Mouse (Mus musculus): ENCODE data around the gene Pcbp4.

Gene Pcbp4

DNA sequence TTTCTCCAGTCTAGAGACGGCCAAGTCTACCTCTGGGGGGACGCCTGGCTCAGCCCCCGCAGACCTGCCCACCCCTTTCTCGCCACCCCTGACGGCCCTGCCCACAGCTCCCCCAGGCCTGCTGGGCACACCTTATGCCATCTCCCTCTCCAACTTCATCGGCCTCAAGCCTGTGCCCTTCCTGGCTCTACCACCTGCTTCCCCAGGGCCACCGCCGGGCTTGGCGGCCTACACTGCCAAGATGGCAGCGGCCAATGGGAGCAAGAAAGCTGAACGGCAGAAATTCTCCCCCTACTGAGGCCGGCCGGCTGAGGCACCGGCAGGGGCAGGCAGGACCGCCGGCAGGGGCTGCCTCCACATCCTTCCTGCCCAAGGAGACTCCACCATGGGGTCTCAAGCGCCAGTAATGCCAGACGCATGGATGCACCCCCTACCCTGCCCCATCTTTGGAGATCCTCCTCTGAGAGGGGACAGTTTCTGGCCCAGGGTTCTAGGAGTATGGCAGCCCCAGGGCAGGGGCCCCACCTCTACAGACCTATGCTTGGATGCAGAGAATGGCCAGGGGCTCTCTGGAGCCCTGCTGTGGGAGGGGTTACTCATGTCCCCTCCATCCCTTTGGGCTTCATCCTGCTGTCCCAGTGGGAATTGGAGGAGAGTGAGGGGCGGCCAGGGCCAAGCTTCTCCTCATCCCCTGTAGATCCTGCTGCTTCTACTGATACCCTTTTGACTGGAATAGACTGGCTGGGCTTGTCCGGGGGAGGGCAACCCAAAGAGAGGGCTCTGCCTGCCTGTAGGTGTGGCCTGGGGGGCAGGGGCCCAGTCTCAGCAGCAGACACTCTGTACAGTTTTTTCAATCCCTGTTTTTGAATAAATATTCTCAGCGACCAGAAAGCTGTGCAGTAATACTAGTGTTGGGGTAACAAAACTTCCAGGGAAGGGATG is 10.3 kb downstream of the Pcbp4 start:
- DNase-seq (ENCODE audit: low spot score in 2 of 2): peak in 1 of 2 experiments; percentile 67

DNA sequence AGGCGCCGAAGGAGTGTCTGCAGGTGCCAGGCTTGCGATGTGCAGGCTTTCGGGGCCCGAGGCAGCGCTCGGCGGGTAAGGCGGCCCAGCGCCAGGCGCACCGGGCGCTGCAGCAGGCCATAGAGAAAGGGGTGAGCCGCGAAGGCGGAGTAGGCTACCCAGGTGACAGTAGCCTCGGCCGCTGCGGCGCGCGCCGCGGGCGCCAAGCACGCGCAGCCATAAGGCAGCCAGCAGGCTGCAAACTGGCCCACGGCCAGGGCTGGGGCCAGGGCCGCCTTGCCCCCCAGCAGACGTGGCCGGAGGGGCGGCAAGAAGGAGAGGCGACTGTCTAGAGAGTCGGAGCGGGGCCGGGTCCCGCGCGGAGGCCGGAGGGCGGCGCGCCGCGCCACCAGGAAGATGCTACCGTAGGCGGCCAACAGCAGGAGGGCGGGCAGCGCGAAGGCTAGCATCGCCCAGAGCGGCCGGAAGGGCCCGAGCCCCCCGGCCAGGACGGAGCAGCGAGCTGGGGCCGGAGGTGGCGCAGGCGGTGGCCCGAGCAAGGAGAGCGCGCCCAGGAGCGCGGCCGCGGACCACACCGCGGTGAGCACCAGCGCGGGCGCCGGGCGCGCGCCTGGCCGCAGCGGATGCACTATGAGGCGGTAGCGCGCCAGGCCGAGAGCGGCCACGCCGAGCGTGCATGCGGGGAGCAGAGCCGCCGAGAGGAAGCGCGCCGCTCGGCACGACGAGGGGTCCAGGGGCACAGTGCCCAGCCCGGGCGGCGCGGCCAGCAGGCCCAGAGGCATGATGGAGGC is 11.9 kb downstream of the Pcbp4 start:
- peak; percentile 59 to 86 for DNase-seq (ENCODE audit: low spot score in 2 of 2)

GRCm38 (mm10) chr9:106465571-106466200 is 12.6 kb downstream of the Pcbp4 start, which contains the start of gene Gpr62:
TSS of gene Gpr62 (minus strand) at chr9:106465938.
- DNase-seq (ENCODE audit: low spot score in 2 of 2): peak in 1 of 2 experiments; percentile 82

DNA sequence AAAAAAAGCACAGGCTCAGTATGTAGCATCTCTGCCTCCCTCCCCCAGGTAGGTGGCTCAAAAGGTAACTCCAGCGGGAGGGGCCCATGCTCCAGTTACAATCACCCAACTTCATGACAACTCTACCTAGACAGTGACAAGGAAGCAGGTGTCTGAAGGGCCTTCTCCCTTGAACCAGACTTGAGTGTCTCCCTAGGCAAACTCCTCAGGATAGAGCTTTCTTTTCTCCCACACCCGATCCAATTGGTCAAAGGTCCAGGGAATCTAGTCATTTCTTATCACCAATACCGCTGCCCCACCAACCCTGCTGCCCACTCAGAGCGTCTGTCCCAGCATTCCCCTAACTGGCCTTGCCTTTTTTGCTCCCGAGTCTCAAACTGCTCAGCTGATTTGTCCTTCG is 13.6 kb downstream of the Pcbp4 start:
- no peak for DNase-seq (ENCODE audit: low spot score in 2 of 2)

DNA sequence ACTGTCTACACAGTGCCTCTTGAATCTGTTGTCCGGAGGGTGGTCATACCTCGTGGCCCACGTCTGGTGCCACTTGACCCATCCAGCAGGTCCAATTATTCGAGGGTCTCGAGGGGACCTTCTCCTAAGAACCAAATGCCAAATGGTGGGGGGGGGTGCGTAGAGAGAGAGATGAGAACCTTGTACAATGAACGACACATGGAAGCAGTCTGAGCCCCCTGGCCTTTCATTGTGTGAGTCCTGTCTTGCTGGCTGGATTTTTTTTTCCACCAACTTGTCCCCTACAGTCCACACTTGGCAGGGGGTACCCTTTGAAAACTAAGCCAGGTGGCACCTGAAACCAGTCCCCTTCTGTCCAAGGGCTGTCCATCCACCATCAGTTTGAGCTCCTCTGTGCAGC is 14.7 kb downstream of the Pcbp4 start:
- no peak for DNase-seq (ENCODE audit: low spot score in 2 of 2)

DNA sequence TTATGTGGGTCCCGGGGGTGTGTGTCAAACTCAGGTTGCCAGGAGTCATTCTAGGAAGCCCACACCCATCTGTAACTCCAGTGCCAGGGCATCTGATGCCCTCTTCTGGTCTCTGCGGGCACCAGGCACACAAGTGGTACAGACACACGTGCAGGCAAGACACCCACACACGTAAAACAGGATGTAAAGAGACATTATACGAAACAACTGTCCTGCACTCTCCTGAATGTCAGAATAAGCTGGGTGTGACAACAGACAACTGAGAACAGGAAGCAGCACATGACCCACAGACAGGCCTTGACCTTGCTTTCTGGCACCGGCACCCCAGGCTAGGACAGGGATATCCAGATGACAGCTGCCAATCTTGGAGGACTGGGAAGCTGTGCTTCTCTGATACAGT is 16.2 kb downstream of the Pcbp4 start:
- no peak for DNase-seq (ENCODE audit: low spot score in 2 of 2)

DNA sequence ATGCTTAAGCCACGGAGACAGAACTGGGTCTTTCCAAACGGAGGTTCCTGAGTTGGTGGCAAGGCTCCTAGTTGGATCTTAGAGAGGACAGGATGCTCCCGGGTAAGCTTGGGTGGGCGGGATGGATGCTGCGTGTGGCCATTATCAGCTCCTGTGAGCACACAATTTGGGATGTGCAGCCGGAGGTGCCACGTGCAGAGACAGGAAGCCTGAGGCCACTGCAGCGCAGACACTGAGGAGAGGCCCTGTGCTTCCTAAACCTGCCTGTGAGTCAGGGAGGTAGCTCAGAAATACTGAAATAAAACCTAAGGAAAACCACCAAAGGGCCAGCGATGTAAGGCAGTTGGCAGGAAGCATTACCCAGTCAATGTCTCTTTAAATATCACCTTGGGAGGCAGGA is 16.7 kb downstream of the Pcbp4 start:
- no peak for DNase-seq (ENCODE audit: low spot score in 2 of 2)

DNA sequence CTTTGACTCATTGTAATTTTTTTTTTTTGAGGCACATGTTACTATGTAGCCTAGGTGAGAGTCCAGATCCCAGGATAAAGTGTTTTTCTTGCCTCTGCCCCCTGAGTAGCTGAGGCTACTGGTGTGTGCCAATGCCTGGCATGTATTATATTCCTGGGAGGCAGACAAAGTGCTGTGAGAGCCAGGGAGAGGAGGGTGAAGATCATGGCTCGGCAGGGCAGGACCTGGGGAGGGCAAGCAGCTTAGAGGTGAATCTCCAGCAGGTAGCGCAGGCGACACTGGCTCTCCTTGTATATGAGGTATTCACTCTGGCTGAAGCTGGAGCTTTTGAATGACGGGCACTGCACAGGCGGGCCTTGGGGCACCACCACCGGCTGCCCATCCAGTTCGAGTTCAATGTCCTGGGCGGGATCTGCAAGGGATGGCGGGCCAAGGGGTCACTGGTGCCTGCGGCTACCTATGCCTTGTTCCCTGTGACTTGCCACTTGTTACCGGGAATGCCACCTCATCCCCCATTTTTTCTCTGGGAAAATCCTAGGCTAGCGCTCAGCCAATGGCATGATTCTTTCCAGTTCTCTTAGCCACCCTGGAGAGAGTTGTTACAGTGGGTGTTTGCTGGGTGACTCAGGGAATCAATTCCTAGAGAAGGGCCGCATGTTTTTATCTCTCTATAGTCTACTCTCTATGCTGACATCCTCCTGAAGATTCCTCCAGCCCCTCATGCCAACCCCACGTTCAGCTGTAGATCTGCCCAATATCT is 18.1 kb downstream of the Pcbp4 start:
- DNase-seq (ENCODE audit: low spot score in 2 of 2): peak in 1 of 2 experiments; percentile 17

DNA sequence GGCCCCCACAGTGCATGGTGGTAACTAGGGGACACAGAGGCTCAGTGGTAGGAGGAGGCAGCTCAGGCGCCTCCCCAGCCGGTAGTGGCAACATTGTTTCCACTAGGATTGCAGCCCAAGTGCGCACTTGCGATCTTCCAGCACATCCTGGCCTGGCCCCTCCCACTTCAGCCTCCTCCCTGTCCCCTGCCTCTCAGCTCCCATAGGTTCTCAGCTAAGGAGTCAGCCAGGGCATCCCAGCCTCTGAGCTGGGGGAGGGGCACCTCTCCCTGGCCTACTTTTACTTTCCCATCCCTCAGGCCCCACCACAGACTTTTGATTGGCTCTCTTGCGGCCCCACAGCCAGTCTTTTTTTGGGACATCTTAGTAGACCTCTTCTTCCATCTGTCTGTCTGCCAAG is 18.8 kb downstream of the Pcbp4 start:
- DNase-seq (ENCODE audit: low spot score in 2 of 2): peak in 1 of 2 experiments; percentile 19

DNA sequence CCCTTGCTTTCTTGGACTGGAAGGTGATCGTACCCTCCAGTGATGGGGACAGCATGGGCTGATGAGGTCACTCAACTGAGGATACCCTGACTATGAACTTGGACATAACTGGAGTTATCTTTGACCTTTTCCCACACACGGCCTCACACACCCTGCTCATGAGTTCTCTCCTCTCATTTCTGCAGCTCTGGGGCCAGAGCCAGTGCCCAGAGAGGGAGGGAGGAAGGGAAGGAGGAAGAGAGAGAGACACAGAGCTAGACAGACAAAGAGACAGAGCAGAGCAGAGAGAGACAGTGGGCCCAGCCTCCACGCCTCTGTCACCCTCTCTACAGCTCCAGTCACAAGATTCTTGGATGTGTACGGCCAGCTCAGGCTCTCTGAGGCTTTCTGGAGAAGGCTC is 19.2 kb downstream of the Pcbp4 start:
- DNase-seq (ENCODE audit: low spot score in 2 of 2): peak in 1 of 2 experiments; percentile 16

DNA sequence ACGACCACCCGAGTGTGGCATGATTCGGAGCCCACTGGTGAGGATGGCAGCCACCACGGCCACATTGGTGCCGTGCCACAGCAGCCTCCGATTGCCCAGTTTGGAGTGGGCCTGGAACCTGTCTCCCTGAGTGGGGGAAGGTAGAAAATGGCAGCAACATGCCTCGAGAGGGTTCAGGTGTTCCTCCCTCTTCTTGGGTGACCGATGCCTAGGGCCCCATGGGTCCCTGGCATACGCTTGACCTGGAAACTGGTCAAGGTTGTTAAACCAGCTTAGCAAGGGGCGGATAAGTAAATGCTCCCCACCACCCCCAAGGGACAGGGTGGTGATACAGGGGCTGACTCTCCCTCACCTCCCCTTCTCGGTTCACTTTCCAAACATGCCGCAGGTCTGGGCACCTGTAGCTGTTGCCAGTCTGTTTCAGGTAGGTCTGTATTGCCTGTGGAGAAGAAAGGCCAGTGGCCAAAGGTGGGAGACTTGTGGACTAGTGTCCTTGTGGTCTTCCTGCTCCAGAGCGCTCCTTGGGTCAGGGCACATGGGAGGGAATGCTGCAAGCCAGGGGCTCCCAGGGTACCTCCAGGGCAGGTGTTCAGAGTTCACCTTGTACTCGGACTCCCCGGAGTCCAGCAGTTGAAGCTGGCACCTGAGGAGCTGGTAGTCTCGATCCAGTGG is 20.1 kb downstream of the Pcbp4 start:
- no peak for DNase-seq (ENCODE audit: low spot score in 2 of 2)

- DNase-seq (ENCODE audit: low spot score in 2 of 2): peak in 1 of 2 experiments; percentile 26
Observed at GRCm38 (mm10) chr9:106473753-106474105, 20.6 kb downstream of the Pcbp4 start.

DNA sequence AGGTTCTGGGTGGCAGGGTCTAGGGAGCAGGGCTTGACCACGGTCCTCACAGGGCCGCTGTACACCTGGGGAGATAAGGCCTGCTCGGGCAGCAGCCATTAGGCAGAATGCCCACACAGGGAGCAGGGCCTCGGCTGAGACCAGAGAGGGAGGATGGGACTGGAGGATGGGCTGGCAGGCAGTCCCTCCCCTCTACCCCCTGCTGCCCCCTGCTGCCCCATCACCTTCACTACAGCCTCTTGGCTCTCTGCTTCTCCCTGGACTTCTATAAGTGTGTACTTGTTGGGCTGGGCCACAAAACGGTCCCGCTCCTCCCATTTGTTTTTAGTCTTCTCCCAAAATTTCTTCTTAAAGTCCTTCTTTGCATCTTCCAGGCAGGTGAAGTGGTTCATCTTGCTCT is 21.4 kb downstream of the Pcbp4 start:
- DNase-seq (ENCODE audit: low spot score in 2 of 2): peak; percentile 43 to 74

DNA sequence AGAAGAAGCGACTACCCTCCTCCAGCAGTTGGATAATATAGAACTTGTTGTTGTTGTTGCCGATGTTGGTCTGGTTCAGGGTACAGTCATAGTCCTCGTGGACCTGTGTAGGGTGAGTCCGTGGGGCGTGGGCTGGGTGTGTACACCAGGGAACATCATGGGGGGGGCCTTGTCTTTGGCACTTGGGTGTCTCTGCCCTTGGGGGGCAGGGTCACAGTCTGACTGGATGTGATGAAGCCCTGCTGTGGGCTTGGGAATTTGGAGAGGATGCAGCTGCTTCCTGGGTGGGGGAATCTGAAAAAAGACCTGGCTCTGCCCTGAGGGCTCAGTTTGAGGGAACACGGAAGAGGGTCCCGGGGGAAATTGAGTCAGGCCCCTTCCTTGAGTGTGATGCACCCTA is 22.0 kb downstream of the Pcbp4 start:
- peak in 1 of 2 experiments; percentile 15 for DNase-seq (ENCODE audit: low spot score in 2 of 2)

GRCm38 (mm10) chr9:106475663-106476001 is 22.5 kb downstream of the Pcbp4 start, which contains the start of gene Rrp9:
TSS of gene Rrp9 (plus strand) at chr9:106475963.
- no peak for DNase-seq (ENCODE audit: low spot score in 2 of 2)

- DNase-seq (ENCODE audit: low spot score in 2 of 2): peak in 1 of 2 experiments; percentile 20
Observed at GRCm38 (mm10) chr9:106476002-106476923, 23.2 kb downstream of the Pcbp4 start.

DNA sequence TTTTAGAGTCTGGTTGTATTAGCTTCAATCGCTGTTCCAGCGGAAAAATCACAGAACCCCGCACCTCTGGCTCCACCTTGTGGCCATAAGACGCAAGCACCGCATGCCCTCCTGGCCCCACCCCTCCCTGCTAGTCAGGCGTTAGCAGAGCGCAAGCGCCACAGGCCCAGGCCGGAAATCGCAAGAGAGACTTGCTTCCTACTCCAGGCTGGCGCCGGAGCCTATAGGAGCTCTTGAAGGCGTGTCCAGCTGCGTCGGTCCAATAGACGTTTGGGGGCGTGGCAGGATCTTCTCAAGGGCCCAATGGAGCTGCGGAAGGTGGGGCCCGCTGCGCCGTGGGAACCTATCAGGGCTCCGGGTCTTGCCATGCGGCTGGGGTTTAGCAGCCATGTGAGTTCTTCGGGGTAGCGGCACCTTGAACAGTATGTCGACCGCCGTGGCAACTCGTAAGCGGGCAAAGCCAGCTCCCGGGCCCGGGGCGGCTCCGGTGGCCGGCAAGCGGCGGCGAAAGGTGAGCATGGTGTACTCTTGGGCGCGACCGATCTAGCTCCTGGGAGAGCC is 23.9 kb downstream of the Pcbp4 start, which contains the start of gene Parp3:
Gene Parp3 (minus strand): TSS at position 26 of the 561 bp plus-strand sequence.
- peak; percentile 97 to 99 for DNase-seq (ENCODE audit: low spot score in 2 of 2)

GRCm38 (mm10) chr9:106477649-106478048 is 24.6 kb downstream of the Pcbp4 start:
- DNase-seq (ENCODE audit: low spot score in 2 of 2): peak in 1 of 2 experiments; percentile 16

- peak in 1 of 2 experiments; percentile 15 for DNase-seq (ENCODE audit: low spot score in 2 of 2)
Observed at GRCm38 (mm10) chr9:106478101-106478500, 25.0 kb downstream of the Pcbp4 start.

Measured in cerebellum, postnatal 4 days (tissue).